28 mouse cellular contexts compared by ENCODE assay signal in genomic region chr16:44264916-44265315, GRCm38 (mm10).
"Had no signal": no experiment of that assay in that cellular context is flagged by ENCODE, and none has a peak within 500 bp of the region (broad histone marks: within the 10 kb centered on the region; RNA-seq: fewer than 3 reads in every experiment).

No protein-coding gene starts in this region.

- H3K9ac ChIP-seq: embryonic facial prominence, embryonic 12.5 days; embryonic facial prominence, embryonic 13.5 days; embryonic facial prominence, embryonic 15.5 days; forebrain, embryonic 12.5 days; forebrain, embryonic 13.5 days; forebrain, embryonic 15.5 days; forebrain, postnatal 0 days had no signal

- H3K4me3 ChIP-seq: embryonic facial prominence, embryonic 10.5 days; embryonic facial prominence, embryonic 12.5 days; embryonic facial prominence, embryonic 13.5 days; embryonic facial prominence, embryonic 15.5 days; forebrain, embryonic 10.5 days; forebrain, embryonic 12.5 days; forebrain, embryonic 13.5 days; forebrain, embryonic 15.5 days; gastrocnemius, adult 2 months; heart, adult 2 months had no signal

- H3K27me3 ChIP-seq: embryonic facial prominence, embryonic 12.5 days; embryonic facial prominence, embryonic 13.5 days; embryonic facial prominence, embryonic 15.5 days; forebrain, embryonic 12.5 days; forebrain, embryonic 13.5 days; forebrain, embryonic 15.5 days had no signal

- H3K36me3 ChIP-seq: embryonic facial prominence, embryonic 10.5 days; embryonic facial prominence, embryonic 12.5 days; embryonic facial prominence, embryonic 13.5 days; embryonic facial prominence, embryonic 15.5 days; forebrain, embryonic 10.5 days; forebrain, embryonic 12.5 days; forebrain, embryonic 15.5 days had no signal

- H3K4me2 ChIP-seq: embryonic facial prominence, embryonic 12.5 days; embryonic facial prominence, embryonic 13.5 days; embryonic facial prominence, embryonic 15.5 days; forebrain, embryonic 12.5 days; forebrain, embryonic 13.5 days; forebrain, embryonic 15.5 days had no signal

- DNase-seq: cerebellum, adult 2 months; cerebellum, adult 8-10 months; cerebellum, adult 9-10 months; cerebellum, adult 9-11 months; cerebellum, postnatal 10 days; cerebellum, postnatal 14 days; cerebellum, postnatal 25 days; cerebellum, postnatal 36 days; embryo, embryonic 11 days; forebrain, postnatal 0 days; gastrocnemius, adult 2 months; gastrocnemius, postnatal 10 days; gastrocnemius, postnatal 14 days; gastrocnemius, postnatal 25 days; gastrocnemius, postnatal 36 days; heart, adult 11 months; heart, adult 18-20 months; heart, adult 2 months had no signal

- H3K27ac ChIP-seq: embryonic facial prominence, embryonic 10.5 days; embryonic facial prominence, embryonic 12.5 days; embryonic facial prominence, embryonic 13.5 days; embryonic facial prominence, embryonic 15.5 days; forebrain, embryonic 10.5 days; forebrain, embryonic 12.5 days; forebrain, embryonic 13.5 days; forebrain, embryonic 15.5 days; gastrocnemius, adult 2 months; heart, adult 2 months had no signal

- ATAC-seq: forebrain, embryonic 13.5 days; forebrain, embryonic 14.5 days; forebrain, embryonic 15.5 days; forebrain, embryonic 16.5 days; forebrain, postnatal 0 days had no signal

- H3K4me1 ChIP-seq: embryonic facial prominence, embryonic 10.5 days; embryonic facial prominence, embryonic 12.5 days; embryonic facial prominence, embryonic 13.5 days; embryonic facial prominence, embryonic 15.5 days; forebrain, embryonic 10.5 days; forebrain, embryonic 12.5 days; forebrain, embryonic 13.5 days; forebrain, embryonic 15.5 days had no signal

- H3K9me3 ChIP-seq: embryonic facial prominence, embryonic 10.5 days; embryonic facial prominence, embryonic 12.5 days; embryonic facial prominence, embryonic 13.5 days; embryonic facial prominence, embryonic 15.5 days; forebrain, embryonic 10.5 days; forebrain, embryonic 12.5 days; forebrain, embryonic 13.5 days; forebrain, embryonic 15.5 days had no signal
